Mouse (Mus musculus) stomach, postnatal 0 days (tissue): ENCODE measurements around the gene Zdhhc9.

Experiments
- CTCF ChIP-seq: IDR thresholded peaks from 2 replicates; pipeline ENCODE4 v1.5.1; 2016; ENCODE audit warnings: antibody characterized with exemption, low read depth, mild to moderate bottlenecking, moderate library complexity
- EP300 ChIP-seq: optimal IDR thresholded peaks from 2 replicates; pipeline ENCODE3; 2016; ENCODE audit warnings: antibody characterized with exemption

GRCm38 (mm10) chrX:48143415-48144335 lies 65.0 kb downstream of the Zdhhc9 start:
- no peak for TF ChIP-seq CTCF
- TF ChIP-seq EP300: no peak
